Mouse (Mus musculus) small intestine, adult 2 months (tissue): ENCODE measurements around the gene Def8.

Source experiments
- CTCF ChIP-seq: fragments of 200-500 bp; IDR thresholded peaks from 2 replicates; pipeline ENCODE4 v1.5.1; 2012; ENCODE audit warnings: low read depth, mild to moderate bottlenecking, control low read depth, inconsistent platforms, low read length, moderate library complexity, mixed read lengths; ENCODE audit not compliant: insufficient replicate concordance, insufficient read length; ENCODE audit errors: extremely low read depth
- POLR2A ChIP-seq: fragments of 200-500 bp; IDR thresholded peaks from 2 replicates; pipeline ENCODE4 v1.6.1; 2012; ENCODE audit warnings: low read depth, mild to moderate bottlenecking, control low read depth, inconsistent platforms, low read length, moderate library complexity

GRCm38 (mm10) chr8:123387041-123387440, 36.3 kb upstream of the Def8 start:
- TF ChIP-seq CTCF (no peak), POLR2A (no peak)
